Mouse (Mus musculus) ES-Bruce4 (cell line): ENCODE data around the gene Olfr718-ps1.

Experiments
- CTCF ChIP-seq: IDR thresholded peaks from one replicate; pipeline ENCODE4 v1.8.1; 2011; ENCODE audit warnings: low read depth, low read length
- EP300 ChIP-seq: IDR thresholded peaks from 2 replicates; pipeline ENCODE4 v1.6.1; 2011; ENCODE audit warnings: low read depth, low read length; ENCODE audit not compliant: insufficient read depth

DNA sequence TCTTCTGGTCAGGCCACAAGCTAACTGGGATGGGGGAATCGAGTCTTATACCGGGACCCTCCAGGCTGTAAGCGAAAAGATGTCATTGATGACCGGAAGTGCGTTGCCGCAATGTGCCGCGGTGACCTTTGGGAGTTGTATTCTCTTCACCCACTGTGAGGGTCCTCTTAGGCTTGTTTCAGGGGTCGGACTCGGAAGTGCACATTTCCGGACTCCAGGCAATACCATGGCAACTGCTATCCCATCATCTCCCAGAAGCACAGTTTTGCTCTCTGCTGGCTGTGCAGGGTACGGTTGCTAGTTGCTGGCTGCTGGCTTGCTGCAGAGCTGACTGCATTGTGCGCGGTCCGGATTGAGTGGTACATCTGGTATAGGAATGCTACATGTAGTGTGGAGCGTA lies 18.3 kb downstream of the Olfr718-ps1 start:
- TF ChIP-seq CTCF (no peak), EP300 (no peak)
